Mouse (Mus musculus) bone marrow, adult 2 months (tissue): ENCODE measurements at regions not wholly inside any gene's neighbourhood (a gene's known extent, or its start where the extent isn't known, plus 50 kb on each side); places are given as distances from the start of the nearest gene placed in this dataset.

Experiments used
- CTCF ChIP-seq: fragments of 200-500 bp; IDR thresholded peaks from 2 replicates; pipeline ENCODE4 v1.5.1; 2011; ENCODE audit warnings: low read length, control low read depth; ENCODE audit not compliant: control insufficient read depth, insufficient read depth
- POLR2A ChIP-seq: fragments of 200-500 bp; IDR thresholded peaks from 2 replicates; pipeline ENCODE4 v1.6.1; 2011; ENCODE audit warnings: low read depth, mild to moderate bottlenecking, control low read depth, low read length, borderline replicate concordance; ENCODE audit not compliant: control insufficient read depth

- TF ChIP-seq POLR2A = no peak
- TF ChIP-seq CTCF = no peak
These were observed 133.5 kb upstream of the Foxa2 start for GRCm38 (mm10) chr2:148180245-148180644.
